Mouse (Mus musculus): Measurements from ENCODE around the gene Nbeal2.
A peak's percentile ranks its signal among the peaks of the same experiment; 100 is the strongest.

- peak; percentile 78 for TF ChIP-seq GATA1 (IDR thresholded peaks at IDR 0.05; ENCODE audit: low read length)
- peak; percentile 82 for TF ChIP-seq TAL1 (IDR thresholded peaks at IDR 0.05; ENCODE audit: low read length)
These were observed 12.0 kb upstream of the Nbeal2 start for GRCm38 (mm10) chr9:110665912-110666311.

All from erythroblast, embryonic 14.5 days (primary cell).